Mouse (Mus musculus) lung, postnatal 14 days (tissue): Measurements from ENCODE around the gene Trpm3.
A peak's percentile ranks its signal among the peaks of the same experiment; 100 is the strongest.

Source experiments
- DNase-seq: peaks from one replicate; pipeline ENCODE4 v3.0.0; 2021

Gene Trpm3

DNA sequence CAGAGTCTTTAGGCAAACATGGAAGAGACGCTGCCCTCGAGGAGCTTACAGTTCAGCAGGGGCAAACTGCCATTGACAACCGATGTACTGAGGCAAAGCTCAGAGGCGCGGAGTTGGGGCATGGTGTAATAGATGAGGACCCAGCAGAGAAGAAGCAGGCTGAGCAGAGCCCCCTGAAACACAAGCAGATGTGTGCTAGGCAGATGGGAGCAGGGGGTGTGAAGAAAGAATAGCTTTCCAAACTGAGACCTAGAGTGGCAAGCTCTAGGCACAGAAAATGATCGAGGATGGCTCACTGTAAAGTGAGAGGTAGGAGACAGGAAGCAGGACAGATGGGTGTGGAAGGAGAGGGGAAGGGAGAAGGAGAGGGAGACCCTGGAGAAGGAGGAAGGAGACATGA, 792.2 kb downstream of the Trpm3 start:
- no peak for DNase-seq

DNA sequence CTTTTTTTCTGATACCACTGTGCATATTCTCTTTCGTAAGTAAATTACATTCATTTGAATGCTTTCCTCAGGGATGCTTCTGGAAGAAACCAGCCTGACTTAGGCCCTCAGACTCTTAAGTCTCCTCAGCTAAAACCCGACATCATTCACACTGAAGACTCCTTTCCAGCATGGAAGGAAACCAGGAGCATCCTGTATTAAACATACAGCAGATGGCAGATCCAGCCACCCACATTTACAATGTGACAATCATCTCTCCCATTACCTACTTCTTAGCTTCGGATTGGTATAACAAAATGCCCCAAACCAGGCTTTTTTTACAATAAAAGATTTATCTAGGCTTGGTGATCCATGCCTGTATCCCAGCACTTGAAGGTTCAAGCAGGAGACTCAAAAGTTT, 796.2 kb downstream of the Trpm3 start:
- DNase-seq = no peak

DNA sequence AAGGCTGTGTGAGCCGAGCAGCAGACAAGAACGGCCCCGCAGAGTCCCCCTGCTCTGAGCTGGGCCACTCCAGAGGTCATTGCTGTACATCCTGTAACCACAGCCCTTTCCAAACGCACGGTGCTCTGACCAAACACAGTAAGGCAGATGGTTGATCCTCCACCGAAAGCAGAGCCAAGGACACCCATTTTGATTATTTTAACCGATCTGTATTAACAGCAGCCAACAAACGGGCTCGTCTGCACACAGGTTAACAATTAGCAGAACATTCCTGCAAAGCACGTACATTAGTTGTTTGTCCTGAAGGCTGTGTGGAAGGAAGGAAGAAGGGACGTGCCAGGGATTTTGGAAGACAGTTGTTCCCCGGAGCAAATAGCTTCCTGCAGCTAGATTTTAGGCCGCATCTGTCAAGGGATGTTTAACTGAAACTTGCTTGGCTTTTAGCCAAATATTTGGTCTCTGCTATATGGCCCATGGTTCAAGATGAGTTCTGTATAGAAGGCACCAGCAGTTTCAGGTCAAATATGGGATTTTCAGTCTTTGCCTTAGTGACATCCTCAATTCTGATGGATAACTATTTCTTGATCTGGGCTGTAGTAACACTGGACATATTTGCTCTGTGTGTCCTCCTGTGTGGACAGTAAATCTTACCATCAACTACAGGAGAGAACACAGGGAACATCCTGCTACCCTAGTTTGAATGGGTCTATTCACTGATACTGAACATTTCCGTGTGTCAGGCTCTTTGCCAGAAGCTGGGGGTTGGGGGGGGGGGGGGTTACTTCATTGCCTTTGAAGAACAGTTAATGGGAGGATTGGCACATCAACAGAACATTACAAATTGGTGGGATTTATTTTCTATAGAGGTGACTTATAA, 800.2 kb downstream of the Trpm3 start:
- no peak for DNase-seq

DNA sequence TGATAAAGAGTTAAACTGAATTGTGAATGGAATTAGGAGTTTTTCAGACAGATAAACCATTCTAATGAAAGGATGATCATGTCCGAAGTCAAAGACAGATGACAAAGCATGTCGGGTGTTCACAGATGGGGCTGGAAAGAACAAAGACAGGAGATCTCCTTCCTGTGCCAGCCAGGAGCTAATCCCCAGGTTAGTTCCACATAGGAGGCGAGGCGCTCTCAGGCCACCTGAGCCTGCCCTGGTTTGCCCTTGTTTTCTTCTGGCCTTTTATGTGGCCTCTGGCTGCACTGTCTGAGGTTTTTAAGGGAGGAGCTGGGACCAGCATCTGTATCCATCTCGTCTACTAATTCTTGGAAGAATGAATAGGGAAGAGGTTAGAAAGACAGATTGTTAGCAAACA, 801.0 kb downstream of the Trpm3 start:
- DNase-seq = no peak

DNA sequence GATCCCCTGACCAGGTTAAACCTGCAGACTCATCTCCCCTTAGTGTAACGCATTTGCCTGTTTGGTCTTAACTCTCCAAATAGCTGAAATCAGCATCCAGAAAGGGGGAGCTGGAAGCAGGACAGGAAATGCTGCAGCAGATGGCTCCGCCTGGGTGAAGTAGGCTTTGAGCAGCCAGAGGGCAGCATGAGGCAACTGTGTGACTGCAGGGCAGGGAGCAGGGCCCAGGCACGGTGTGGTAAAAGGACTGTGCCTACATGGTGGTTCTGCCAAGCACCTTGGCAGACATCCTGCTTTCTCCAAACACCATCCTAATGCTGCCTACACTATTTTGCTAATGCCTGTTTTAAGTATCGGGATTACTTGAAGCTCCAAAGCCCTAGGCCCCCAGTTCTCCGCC, 801.6 kb downstream of the Trpm3 start:
- peak; percentile 77 for DNase-seq

DNA sequence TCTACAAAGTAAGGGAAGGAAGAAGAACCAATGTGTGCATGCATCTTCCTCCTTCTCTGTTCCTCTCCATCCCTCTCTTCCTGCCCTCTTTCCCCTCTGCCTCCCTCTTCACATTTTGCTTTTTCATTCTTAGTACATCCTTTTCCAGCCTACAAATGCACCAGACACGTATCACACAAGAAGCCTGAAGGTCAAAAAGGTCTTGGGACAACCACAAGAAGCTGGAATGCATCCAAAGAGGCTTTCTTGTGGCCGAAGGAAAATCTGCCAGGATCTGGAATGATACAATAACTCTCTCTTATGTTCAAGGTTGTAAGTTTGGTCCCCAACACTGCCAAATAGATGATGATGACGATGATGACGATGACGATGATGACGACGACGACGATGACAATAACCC, 802.1 kb downstream of the Trpm3 start:
- no peak for DNase-seq

DNA sequence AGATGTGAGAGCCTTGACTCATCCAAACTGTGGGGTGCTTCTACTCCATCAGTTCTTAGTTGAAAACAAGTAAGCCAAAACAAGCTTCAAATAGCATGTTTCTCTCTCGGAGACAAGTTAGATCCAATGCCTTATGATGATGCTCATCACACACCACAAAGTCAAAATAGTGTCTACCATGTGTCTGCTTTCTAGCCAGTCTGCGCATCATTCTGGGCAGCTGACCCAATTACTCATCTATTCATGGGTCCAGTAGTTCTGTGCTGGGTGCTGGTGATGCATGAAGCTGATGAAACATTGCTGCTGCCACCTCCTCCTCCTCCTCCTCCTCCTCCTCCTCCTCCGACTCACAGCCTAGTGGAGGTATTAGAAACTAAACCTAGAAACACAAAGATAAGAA, 813.6 kb downstream of the Trpm3 start:
- no peak for DNase-seq

DNA sequence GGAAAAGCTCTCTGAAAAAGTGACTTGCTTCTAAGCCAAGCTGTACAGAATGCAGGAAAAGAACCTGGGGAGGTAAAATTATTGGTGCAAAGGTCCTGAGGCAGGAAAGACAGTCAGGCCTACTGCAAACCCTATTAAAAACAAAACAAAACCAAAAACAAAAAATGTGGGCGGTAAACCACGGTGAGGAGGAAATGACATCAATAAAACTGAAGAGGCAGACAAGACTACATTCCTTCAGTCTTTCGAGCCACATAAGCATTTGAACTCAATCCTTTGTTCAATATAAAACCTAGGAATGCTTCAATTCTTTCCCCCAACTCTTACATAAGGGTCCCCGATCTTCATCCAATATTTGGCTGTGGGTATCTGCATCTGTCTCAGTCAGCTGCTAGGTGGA, 814.3 kb downstream of the Trpm3 start:
- no peak for DNase-seq

DNA sequence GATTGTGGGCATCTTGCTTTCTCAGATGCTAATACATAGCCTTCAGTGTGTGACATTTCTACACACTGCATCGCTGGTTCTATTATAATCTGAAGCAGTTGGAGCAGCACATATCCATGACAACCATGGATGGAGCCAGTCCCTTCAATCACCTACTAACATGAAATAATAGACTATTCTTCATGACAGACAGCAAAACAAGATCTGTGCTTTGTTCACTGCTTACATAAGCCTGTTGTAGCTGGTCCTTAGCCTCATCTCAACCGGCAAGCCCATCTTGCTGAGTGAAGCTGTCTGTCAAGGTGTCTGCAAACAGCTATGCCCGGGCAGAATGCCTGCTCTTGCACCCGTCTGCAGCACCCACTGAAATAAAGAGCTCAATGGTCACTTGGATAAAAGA, 819.6 kb downstream of the Trpm3 start:
- no peak for DNase-seq

DNA sequence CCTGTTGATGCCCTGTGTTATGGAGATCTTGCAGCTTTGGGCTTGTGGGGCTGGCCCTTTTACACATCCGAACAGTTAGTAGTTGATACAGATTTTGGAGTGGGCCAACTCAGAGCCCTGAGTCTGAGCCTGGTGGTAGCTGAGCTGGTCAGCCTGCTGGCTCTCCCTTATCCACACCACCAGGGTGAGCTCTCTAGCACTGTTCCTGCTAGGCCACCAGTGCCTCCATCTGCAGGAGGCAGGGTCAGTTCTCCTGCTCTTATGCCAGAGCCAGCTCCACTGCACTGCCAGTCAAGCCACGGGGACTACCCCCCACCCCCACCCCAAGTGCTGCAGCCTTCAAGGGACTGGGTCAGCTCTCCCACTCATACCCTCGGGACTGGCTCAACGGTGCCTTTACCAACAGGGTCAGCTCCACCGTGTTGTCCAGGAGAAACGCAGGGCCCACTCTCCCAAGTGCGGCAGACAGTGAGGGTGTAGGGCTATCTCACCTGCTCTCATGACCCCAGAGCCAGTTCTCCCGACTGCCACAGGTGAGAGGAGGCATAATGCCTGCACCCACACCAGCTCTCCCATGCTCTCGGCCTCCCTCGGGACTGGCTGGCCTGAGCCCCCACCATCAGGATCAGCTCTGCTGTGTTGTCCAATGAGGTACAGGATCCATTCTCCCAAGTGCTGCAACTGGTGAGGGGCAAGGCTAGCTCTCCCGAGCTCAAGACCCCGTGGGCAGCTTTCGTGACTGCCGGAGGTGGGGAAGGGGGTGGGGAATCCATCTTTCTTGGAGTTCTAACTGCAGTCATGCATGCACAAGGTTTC, 821.8 kb downstream of the Trpm3 start:
- no peak for DNase-seq

DNA sequence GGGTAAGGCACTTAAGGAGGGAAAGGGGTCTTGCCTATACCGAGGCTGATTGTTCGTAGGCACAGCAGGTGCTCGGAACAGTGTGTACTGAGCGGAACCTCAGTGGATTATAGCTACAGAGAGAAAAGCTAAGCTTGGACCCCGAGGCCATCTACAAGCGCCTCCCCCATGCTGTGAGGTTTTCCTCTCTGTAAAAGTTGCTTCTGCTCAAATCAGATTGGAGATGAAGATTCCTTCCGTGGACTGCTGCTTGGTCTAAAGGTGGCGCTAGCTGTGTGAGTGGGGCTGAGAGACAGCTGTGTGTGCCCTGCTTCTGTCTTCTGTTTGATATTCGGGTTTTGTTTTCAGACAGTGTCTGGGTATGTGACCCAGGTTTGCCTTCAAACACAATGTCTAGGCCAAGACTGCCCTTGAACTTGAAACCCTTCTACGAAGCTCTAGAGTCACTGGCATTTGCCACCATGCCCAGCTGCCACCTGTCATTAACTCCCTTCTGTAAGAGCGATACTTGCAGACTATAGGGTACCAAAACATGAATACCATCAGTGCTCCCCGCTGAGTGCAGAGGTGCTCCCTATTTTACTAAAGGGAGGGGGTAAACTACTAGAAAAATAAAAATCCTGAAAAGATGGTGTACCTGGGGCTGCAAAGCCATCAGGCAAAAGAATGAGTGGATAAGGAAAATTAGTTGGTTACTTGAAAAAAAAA, 823.3 kb downstream of the Trpm3 start:
- peak; percentile 4 for DNase-seq

DNA sequence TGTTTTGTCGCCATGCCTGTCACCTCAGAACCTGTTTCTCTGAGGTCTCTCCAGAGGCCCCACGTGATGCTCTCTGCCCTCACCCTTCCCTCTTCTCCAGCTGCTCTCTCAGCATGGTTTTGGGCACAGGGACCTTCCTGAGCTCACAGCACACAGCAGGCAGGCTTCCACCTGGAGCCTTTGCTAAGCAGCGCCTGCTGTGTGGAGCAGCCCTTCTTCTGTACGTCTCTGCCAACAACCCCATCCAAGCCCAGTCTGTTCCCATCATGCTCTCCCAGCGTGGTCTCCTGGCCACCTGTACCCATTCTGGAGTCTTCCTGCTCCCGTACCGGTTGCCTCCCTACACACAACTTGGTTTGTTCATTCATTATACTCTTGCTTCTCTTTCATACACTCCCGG, 823.9 kb downstream of the Trpm3 start:
- no peak for DNase-seq

DNA sequence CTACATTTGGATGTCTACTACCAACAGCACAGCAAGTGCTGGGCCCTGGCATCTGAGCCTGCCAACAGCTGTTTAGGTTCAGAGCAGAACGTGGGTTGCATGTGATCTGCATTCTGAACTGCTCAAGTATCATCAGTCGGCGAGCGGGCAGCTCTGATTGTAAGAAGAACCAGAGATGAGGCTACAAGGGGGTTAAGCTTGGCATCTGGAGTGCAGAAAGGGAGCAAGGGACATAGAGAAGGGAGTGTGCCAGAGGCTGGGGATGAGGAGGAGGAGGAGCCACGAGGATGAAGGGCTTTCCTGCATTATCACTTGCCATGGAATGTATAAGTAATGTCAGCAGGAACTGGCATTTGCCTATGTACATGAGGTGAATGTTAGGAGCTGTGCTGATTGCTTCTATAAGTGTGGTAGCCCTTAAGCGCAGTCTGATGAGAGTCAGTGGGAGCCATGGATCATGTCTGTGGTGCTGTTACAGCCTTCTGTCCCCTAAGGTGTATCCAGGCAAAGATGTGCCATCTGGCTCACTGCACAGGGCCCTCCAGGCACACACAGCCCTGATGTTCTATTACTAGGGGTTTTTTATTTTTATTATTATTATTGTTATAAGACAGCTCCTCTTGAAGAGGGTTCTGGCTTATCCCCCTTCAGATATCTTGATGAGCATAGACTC, 825.0 kb downstream of the Trpm3 start:
- no peak for DNase-seq

DNA sequence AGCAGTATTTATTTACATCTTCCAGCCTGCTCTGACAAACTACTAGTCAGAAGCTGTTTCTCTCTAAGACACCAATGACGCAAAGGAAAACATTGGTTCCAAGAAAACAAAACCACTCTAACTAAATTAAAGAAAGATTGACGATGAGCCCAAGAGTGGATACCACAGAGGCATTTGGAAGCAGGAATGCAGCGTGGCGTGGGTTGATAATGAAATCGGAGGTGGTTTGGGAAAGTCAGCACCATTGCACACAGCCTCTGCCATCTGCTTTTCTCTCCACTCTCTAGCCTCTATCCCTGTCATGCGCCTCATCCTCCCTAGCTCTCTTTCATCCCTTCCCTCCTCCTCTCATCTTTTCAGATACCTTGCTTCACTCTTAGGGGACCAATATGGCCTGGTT, 826.6 kb downstream of the Trpm3 start:
- no peak for DNase-seq

DNA sequence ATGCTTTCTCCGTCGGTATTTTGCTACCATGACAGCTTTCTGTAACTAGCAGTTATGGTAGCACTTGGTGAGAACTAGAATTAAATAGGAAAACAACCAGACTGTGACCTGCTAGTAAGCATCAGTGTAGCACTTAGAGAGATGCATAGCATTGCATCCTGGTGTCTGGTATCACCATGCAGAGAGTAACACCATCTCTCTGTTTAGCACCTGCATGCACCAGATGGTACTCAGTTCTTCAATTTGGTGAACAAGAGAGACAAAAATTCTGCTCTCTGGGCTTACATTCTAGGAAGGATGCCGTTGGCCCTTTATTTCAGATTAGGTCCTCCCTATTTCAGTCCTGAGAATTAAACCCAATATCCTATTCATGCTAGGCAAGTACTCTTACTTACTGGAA, 834.4 kb downstream of the Trpm3 start:
- no peak for DNase-seq

DNA sequence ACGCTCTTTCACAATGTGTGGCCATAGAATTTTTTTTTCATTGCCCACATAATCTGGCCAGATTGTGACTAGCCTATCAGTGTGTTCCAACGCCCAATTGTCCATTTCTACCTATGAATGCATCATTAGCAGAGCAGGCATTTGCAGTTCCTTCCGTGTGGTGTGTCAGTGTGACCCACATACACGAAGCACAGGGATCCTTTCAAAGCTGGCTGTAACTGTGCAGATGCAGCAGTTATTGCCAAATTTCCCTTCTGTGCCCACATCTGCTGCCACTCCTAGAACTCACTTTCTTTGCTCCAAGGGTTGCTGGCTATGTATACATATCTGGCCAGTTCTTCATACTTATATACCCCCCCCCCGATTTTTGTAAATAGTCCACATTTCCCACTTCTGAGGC, 834.9 kb downstream of the Trpm3 start:
- DNase-seq = no peak

DNA sequence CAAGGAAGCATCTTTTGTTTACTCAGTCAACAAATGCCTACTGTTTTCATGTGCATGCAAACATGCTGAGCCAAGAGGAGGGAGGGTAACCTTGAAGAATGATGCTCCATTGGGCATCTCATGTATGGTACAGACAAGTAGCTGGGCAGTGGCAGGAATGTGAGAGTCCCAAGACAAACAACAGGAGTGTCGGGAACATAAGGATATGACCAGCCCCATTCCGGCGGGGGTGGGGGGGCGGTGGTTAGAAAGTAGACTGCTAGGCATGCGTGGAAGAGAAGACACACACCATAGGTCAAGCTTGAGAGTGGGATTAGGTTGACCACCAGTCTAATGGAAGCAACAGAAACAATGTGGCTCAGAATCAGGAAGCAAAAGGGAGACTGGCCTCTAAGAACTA, 837.0 kb downstream of the Trpm3 start:
- no peak for DNase-seq

DNA sequence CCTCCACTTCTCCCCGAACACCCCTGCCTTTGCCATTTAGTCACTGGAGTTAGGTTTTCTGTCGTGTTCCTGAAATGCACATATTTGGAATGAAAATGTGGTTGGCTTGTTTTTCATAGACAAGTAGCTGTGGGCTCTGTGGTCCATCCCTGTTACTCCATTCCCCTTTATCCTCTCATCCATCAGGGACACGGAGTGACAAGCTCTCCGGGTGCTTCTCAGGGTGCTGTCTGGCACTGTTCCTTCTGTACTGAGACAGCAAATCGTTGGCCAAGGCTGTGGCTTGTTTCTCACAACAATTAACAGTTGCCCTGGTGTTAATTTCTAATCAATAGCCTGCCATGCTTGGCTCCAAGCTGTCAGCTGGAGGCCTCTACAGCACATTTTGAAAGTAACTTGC, 838.7 kb downstream of the Trpm3 start:
- no peak for DNase-seq

DNA sequence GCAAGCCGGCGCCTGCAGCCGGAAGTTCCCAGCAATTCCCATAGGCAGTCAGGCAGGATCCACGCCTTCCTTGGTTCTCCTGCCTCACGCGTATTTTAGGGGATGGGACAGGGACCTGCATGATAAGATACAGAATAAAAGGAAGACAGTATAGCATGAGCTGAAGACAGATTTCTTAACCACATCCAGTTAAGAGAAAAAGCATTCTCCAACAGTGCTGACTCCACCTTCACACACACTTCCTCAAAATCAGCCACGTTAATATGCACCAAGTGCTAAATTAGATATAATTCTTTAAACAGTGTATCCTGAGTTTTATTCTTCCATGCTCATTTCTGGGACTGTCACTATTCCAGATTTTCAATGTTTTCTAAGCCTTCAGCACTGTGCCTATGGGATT, 839.9 kb downstream of the Trpm3 start:
- DNase-seq = no peak

DNA sequence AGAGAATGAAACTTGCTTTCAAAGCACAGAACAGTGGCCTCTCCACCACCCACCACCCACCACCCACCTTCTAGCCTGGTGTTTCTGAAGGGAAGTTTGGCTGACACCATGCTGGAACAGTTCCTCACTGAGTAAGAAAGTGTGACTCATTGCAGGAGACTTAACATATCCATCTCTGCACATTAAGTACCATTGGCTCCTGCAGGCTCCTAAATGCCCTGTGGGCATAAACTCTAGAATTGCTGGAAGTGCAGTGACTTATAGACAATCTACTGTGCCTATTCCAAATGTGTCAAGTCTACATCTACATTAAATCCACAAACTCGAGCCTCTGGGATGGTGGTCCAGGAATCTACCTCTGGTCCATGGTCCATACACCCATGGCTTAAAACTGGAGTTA, 840.3 kb downstream of the Trpm3 start:
- no peak for DNase-seq

DNA sequence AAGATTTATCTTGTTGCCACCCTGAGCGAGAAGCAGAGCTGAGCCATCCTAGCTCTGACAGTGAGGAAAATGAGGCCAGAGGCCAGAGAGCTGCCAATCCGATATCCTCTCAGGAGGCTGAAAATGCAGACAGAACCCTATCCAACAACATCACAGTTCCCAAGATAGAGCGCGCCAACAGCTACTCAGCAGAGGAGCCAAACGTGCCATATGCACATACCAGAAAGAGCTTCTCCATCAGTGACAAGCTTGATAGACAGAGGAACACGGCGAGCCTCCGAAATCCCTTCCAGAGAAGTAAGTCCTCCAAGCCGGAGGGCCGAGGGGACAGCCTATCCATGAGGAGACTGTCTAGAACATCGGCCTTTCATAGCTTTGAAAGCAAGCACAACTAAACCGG, 849.1 kb downstream of the Trpm3 start:
- no peak for DNase-seq

DNA sequence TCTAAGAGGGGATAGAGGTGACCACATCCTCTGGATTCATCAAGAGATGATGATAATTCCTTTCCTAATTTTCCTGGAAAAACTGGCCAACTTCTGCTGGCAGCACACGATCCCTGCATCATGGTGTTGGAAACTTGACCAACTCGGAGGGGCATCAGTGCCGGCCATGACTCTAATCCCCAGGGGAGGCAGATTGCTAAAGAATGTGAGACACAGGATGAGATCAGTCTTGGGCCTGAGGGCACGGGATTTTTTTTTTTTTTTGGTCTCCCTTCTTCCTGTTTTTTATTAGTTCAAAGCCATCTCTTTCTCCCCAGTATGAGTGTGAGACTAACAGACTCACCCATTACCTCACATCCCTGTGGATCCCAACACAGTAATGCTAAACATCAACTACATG, 855.1 kb downstream of the Trpm3 start:
- DNase-seq = no peak

DNA sequence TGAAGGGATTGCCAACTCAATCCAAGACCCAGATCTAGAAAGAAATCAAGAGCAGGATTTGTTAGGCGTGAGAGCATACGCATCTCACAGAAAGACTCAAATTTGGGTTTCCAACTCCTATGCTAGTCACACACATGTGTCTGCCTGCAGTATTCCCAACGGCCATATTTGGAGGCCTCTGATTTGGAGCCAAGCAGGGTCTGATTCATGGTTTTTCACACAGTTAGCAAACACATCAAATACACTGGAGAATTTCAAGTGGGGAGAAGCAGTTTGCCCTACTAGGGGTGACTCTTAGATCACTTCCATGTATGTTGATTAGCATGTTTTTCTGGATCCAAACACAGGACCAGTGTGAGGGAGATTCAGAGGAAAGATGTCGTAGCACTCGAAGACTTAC, 855.7 kb downstream of the Trpm3 start:
- no peak for DNase-seq
